Mouse (Mus musculus) midbrain, embryonic 10.5 days (tissue): ENCODE measurements around the gene Tmem232. TPM values are rescaled to one million over a fixed set of nuclear protein-coding genes. Genes with fewer than 3 reads are reported as not detected.
"Not testable (repeated sequence)": the region's sequence is repeated elsewhere in the genome, so short reads cannot be mapped to it uniquely, and the experiment has no call there.

ENCODE experiments used
- DNase-seq: peaks from one replicate; pipeline ENCODE4 v3.0.0-alpha.2; 2017; ENCODE audit warnings: low spot score
- H3K27ac ChIP-seq: fragments of 300-500 bp; sonication (generic); replicated peaks from 2 replicates; pipeline ENCODE4 v1.5.1; 2016; ENCODE audit warnings: mild to moderate bottlenecking
- H3K27me3 ChIP-seq: fragments of 300-500 bp; sonication (generic); 2 replicates; pipeline ENCODE4 v1.6.1; 2016; ENCODE audit warnings: low read depth, mild to moderate bottlenecking; ENCODE audit not compliant: poor library complexity, severe bottlenecking
- H3K36me3 ChIP-seq: fragments of 300-500 bp; sonication (generic); 2 replicates; pipeline ENCODE4 v1.6.1; 2016; ENCODE audit warnings: mild to moderate bottlenecking, moderate library complexity
- H3K4me1 ChIP-seq: fragments of 300-500 bp; sonication (generic); 2 replicates; pipeline ENCODE4 v1.6.1; 2016
- H3K4me3 ChIP-seq: fragments of 300-500 bp; sonication (generic); 2 replicates; pipeline ENCODE4 v1.5.1; 2016; ENCODE audit warnings: mild to moderate bottlenecking, moderate library complexity
- H3K9me3 ChIP-seq: fragments of 300-500 bp; sonication (generic); replicated peaks from 2 replicates; pipeline ENCODE4 v1.6.1; 2016; ENCODE audit warnings: mild to moderate bottlenecking
- WGBS: fragments of 180-500 bp; shearing (Covaris S2); methylation state at CpG from one replicate; pipeline ENCODE4 v1.1.7; 2016; 5-methylcytosine and 5-hydroxymethylcytosine counted together
- polyA plus RNA-seq: library from polyadenylated mRNA; unstranded; fragments of >200 nt; fragmentation: Nextera tagmentation; extraction: Ambion mirVana; gene quantifications from 2 replicates; pipeline ENCODE4 v1.2.1, GENCODE M21; 2016

Gene Tmem232
- polyA plus RNA-seq, 1 experiment from 2014 or later: not detected

- H3K36me3 ChIP-seq: no peaks in the 10 kb centered on the region
- no peaks in the 10 kb centered on the region for H3K27me3 ChIP-seq
- no peaks in the 10 kb centered on the region for H3K4me1 ChIP-seq
- H3K27ac ChIP-seq: no peak overlapping the region
- no peak for DNase-seq
- H3K9me3 ChIP-seq: no peaks in the 10 kb centered on the region
- H3K4me3 ChIP-seq: no peak overlapping the region
- 94% methylated on average over 10 of the region's 10 CpGs for WGBS
Measured at GRCm38 (mm10) chr17:65476747-65477146, 63.8 kb downstream of the Tmem232 start.

DNA sequence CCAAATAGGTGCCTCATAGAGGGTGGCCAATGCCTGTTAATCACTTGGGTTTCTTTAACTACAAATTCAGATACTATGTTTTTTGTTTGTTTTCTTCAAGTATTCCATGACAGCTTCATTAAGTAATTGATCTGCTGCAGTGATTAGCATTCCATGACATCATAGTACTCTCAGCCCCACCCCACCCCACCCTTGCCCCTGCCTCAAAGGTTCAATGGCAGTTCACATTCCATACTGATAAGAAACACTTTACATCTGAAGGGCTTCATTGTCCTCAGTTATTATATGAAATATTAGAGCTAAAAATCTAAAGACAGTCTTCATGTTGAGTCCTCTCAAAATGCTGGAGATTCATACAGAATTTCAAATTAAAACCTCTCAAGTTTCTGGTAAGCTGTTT lies 89.8 kb downstream of the Tmem232 start:
- H3K4me1 ChIP-seq: no peaks in the 10 kb centered on the region
- H3K4me3 ChIP-seq: no peak overlapping the region
- no peaks in the 10 kb centered on the region for H3K27me3 ChIP-seq
- no peaks in the 10 kb centered on the region for H3K9me3 ChIP-seq
- DNase-seq: no peak
- no peak overlapping the region for H3K27ac ChIP-seq
- no peaks in the 10 kb centered on the region for H3K36me3 ChIP-seq

- not testable (repeated sequence) for H3K27ac ChIP-seq, H3K36me3 ChIP-seq, DNase-seq, H3K4me3 ChIP-seq, H3K27me3 ChIP-seq, H3K9me3 ChIP-seq, H3K4me1 ChIP-seq
- WGBS: 90% methylated on average over 12 of the region's 12 CpGs
Measured at GRCm38 (mm10) chr17:65437906-65438305, 102.7 kb downstream of the Tmem232 start.

DNA sequence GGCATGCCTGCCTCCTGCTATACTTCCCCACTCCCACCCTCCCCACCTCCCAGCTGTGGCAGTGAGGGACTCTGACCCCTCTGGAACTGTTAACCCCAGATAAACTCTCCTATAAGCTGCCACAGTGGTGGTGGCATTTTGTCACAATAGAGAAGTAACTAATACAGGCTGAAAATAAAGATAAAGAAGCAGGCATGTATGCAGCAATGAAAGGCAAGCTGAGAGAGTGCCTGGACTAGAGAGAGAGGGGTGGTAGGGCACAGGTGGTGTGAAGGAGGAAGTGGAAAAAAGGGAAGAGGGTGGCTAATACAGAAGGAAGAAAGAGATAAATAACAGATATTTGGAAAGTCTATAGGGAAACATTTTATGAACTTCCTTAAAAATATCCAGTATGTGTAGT lies 121.5 kb downstream of the Tmem232 start:
- no peaks in the 10 kb centered on the region for H3K27me3 ChIP-seq
- H3K9me3 ChIP-seq: no peaks in the 10 kb centered on the region
- H3K4me1 ChIP-seq: no peaks in the 10 kb centered on the region
- H3K27ac ChIP-seq: no peak overlapping the region
- H3K4me3 ChIP-seq: no peak overlapping the region
- no peak for DNase-seq
- H3K36me3 ChIP-seq: no peaks in the 10 kb centered on the region

GRCm38 (mm10) chr17:65405309-65405708 lies 135.3 kb downstream of the Tmem232 start:
- DNase-seq: peak; percentile 22
- Histone ChIP-seq H3K4me3 (no peak overlapping the region), H3K27ac (no peak overlapping the region), H3K4me1 (peaks cover 12% of the 10 kb centered on the region), H3K27me3 (no peaks in the 10 kb centered on the region), H3K36me3 (no peaks in the 10 kb centered on the region), H3K9me3 (no peaks in the 10 kb centered on the region)
- 40% methylated on average over 9 of the region's 9 CpGs for WGBS

- 94% methylated on average over 1 of the region's 1 CpGs for WGBS
- DNase-seq: no peak
- Histone ChIP-seq H3K9me3 (no peaks in the 10 kb centered on the region), H3K36me3 (no peaks in the 10 kb centered on the region), H3K27me3 (no peaks in the 10 kb centered on the region), H3K4me3 (no peak overlapping the region), H3K27ac (no peak overlapping the region), H3K4me1 (peaks cover 12% of the 10 kb centered on the region)
Measured at GRCm38 (mm10) chr17:65400914-65401313, 139.7 kb downstream of the Tmem232 start.

- DNase-seq: no peak
- Histone ChIP-seq H3K9me3 (no peaks in the 10 kb centered on the region), H3K27me3 (no peaks in the 10 kb centered on the region), H3K36me3 (no peaks in the 10 kb centered on the region), H3K27ac (no peak overlapping the region), H3K4me1 (no peaks in the 10 kb centered on the region), H3K4me3 (no peak overlapping the region)
- WGBS: 85% methylated on average over 9 of the region's 9 CpGs
Measured at GRCm38 (mm10) chr17:65384411-65384962, 156.1 kb downstream of the Tmem232 start.

DNA sequence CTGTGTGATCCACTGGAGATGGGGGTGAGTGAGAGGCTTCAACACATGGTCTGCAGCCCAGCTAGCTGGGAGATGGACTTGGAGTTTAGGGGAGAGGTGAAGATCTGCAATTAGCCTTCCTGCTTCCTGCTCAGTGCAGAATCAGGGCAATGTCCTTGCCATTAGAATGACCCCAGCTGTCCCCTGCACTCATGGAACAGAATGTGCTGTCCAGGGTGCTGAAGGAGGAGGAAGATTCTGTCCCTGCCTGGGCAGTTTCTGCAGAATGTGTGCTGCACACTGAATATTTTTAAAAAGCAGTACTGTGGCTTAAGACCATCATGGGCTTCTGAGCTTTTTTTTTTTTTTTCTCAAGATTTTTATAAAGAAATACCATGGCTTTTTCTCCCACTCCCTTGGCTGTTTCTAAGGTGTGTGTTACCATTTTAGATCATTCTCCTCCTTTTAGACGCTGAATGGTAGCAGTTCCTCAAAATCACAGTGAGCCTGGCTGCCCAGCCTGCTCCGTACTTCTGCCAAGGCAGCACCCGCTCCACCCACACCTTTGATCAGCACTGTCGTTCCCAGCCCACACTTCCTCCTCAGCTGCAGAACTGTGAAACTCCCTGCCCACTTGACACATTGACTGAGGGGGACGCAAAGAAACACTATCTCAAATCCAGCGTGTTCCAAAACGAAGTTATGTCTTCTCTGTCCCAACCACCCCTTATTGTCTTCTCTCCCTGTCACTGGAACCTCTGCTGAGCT lies 170.4 kb downstream of the Tmem232 start:
- Histone ChIP-seq H3K27me3 (no peaks in the 10 kb centered on the region), H3K36me3 (no peaks in the 10 kb centered on the region), H3K27ac (no peak overlapping the region), H3K4me3 (no peak overlapping the region), H3K9me3 (0 out of 2 replicates have a peak, but pooled peaks cover 4% of the 10 kb centered on the region), H3K4me1 (no peaks in the 10 kb centered on the region)
- WGBS: 52% methylated on average over 7 of the region's 7 CpGs
- peak; percentile 46 for DNase-seq

DNA sequence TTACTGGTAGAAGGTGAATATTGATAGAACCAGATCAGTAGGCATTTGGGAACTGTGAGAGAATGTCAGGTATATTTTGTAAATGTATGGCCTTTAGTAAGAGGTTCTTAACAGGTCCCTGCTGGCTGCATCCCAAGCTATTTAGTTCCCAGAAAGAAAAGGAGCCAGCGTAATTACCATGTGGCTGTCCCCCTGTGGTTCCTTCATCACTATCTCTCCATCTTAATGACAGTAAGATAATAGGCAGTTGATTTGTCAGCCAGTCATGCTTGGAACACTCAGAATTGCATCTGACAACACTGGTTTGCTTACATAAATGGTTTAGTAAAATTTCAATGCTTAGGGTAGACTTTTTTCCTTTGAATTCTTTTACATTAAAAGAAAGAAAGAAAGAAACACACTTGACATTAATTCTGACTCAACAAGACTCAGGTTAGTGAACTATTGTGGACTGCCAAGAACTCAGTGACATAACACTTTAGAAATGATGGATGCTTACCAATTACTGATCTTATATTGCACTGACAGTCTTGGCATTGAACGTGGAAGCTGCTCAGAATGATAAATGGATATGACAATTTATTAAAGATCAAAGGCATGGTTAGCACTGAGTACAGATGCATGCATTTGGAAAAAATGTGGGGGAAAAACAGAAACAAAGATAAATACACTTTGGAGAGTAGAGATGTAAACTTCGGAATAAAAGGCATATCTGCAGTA lies 174.9 kb downstream of the Tmem232 start:
- Histone ChIP-seq H3K4me3 (no peak overlapping the region), H3K27me3 (no peaks in the 10 kb centered on the region), H3K9me3 (peaks cover 4% of the 10 kb centered on the region; the same call in 1 of the 2 replicates), H3K4me1 (no peaks in the 10 kb centered on the region), H3K27ac (no peak overlapping the region), H3K36me3 (no peaks in the 10 kb centered on the region)
- no peak for DNase-seq
- WGBS: 80% methylated on average over 3 of the region's 3 CpGs

DNA sequence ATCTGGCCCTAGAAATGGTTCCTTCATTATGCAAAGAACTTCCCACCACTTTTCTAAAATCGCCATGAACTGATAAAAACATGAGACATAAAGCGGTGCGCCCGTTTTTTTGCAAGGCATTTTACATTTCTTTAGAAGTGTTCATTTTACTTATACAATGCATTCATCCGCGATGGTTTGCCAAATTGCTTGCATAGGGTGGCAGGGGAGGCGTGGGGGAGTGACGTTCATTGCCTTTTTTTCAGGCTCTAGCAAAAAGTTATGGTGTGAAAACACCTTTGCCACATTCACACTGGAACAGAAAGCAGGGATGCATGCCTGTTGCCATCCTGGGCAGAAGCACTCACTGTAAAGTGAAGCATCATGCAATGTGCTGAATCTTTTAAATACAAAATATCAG lies 188.7 kb downstream of the Tmem232 start:
- DNase-seq: no peak
- Histone ChIP-seq H3K36me3 (no peaks in the 10 kb centered on the region), H3K27me3 (no peaks in the 10 kb centered on the region), H3K4me1 (no peaks in the 10 kb centered on the region), H3K27ac (no peak overlapping the region), H3K9me3 (peaks cover under 1% of the 10 kb centered on the region; the same call in 1 of the 2 replicates), H3K4me3 (no peak overlapping the region)
- WGBS: 92% methylated on average over 8 of the region's 8 CpGs

DNA sequence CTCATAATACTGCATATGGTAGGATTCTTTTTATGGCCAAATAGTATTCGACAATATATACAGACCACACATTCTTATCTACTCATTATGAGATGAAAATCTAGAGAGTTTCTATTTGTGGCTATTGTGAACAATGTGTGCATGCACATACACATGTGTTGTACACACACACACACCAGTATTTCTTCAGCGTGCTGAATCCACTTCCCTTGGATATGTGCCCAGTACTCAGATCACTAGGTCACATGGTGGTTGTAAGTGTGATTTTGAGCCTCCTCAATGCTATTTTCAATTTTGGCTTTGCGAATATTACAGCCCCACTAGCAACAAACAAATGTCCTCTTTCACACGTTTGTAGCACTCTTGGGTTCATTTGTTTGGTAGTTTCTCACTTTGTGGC lies 200.6 kb downstream of the Tmem232 start:
- 86% methylated on average over 4 of the region's 4 CpGs for WGBS
- Histone ChIP-seq H3K9me3 (0 out of 2 replicates have a peak, but pooled peaks cover 4% of the 10 kb centered on the region), H3K27me3 (no peaks in the 10 kb centered on the region), H3K27ac (no peak overlapping the region), H3K4me3 (no peak overlapping the region), H3K4me1 (no peaks in the 10 kb centered on the region), H3K36me3 (no peaks in the 10 kb centered on the region)
- no peak for DNase-seq

GRCm38 (mm10) chr17:65330759-65331158 lies 209.8 kb downstream of the Tmem232 start:
- no peak overlapping the region for H3K27ac ChIP-seq
- no peaks in the 10 kb centered on the region for H3K27me3 ChIP-seq
- H3K4me3 ChIP-seq: no peak overlapping the region
- 93% methylated on average over 8 of the region's 8 CpGs for WGBS
- H3K9me3 ChIP-seq: no peaks in the 10 kb centered on the region
- H3K4me1 ChIP-seq: no peaks in the 10 kb centered on the region
- no peaks in the 10 kb centered on the region for H3K36me3 ChIP-seq
- no peak for DNase-seq

- WGBS: 22% methylated on average over 2 of the region's 2 CpGs
Measured at GRCm38 (mm10) chr17:65325249-65325648, 215.3 kb downstream of the Tmem232 start.

More at GRCm38 (mm10) chr17:65325249-65325648, 215.3 kb downstream of the Tmem232 start:
- peak; percentile 33 for DNase-seq
- Histone ChIP-seq H3K36me3 (no peaks in the 10 kb centered on the region), H3K27me3 (no peaks in the 10 kb centered on the region), H3K4me1 (no peaks in the 10 kb centered on the region), H3K4me3 (no peak overlapping the region), H3K9me3 (no peaks in the 10 kb centered on the region), H3K27ac (no peak overlapping the region)
